In the genomic region with DNA sequence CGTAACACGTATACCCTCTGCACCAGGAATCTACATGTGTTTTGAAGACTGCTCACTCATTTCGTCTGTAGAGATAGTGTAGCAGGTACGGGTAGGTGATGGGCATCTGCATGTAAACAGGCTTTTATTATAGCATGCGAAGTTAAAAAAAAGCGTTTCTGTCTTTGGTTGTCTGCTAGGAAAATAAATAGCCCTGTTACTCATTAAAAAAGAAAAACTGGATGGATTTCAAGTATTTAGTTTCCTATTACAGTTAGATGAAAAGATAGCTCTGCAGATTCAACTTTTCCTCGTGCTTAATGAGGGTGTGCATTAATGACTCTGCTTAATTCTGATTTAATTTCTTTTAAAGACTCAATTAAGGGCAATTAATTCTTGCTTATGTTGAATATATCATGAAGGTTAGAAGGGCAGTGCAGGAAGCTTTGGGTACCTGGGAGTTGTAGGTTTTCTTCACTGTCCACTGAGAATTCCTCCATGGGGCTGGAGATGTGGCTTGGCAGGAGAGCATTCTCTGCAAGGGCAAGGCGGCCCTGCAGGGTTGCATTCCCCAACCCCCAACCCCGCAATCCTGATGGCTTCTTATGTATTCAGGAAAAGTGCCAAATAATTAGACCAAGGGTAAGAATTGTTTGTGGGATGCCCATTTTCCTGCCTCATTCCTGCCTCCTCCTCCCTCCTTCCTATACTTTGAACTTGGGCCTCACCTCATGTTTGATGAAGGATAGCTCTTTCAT, we compare ENCODE assay signal across 16 mouse cellular contexts. TPM values are rescaled to one million over a fixed set of nuclear protein-coding genes. Genes with fewer than 3 reads are reported as not detected.
A peak's percentile ranks its signal among the peaks of the same experiment; 100 is the strongest.
DNase-seq lines count a peak whose midpoint lies in the region; ATAC-seq and TF ChIP-seq lines count a peak whose summit lies in the region.
"Had no signal": no experiment of that assay in that cellular context is flagged by ENCODE, and none has a peak within 500 bp of the region (broad histone marks: within the 10 kb centered on the region; RNA-seq: fewer than 3 reads in every experiment).

No protein-coding gene starts in this region.

- peak; percentile 34 for DNase-seq in kidney, adult 11 months
- no peak for DNase-seq in kidney, adult 18-20 months
- peak; percentile 55 for DNase-seq in MEL (ENCODE audit: low read depth, low spot score)
- peak; percentile 23 for DNase-seq in ZHBTc4 (ENCODE audit: low read depth, low spot score)
- DNase-seq in kidney, postnatal 0 days (ENCODE audit: low spot score): peak; percentile 68
- no peak for DNase-seq in thymus, adult 2 months
- DNase-seq: adrenal gland, adult 8-10 months; cerebellum, adult 9-10 months; right cerebral cortex, adult 18-20 months; thymus, postnatal 4 days had no signal

- H3K4me1 ChIP-seq in MEL (ENCODE audit: control insufficient read depth in 1 of 2, insufficient read depth in 2 of 2, low read length in 2 of 2): peaks cover 15 to 28% of the 10 kb centered on the region in 2 experiments
- peaks cover 10% of the 10 kb centered on the region; the same call in 1 of the 2 replicates for H3K4me1 ChIP-seq in kidney, postnatal 0 days (replicated peaks; ENCODE audit: insufficient read depth, low read length)
- H3K4me1 ChIP-seq in thymus, adult 2 months (replicated peaks; ENCODE audit: control insufficient read depth, insufficient read depth, low read length): no peaks in the 10 kb centered on the region
- H3K4me1 ChIP-seq in midbrain, embryonic 16.5 days (ENCODE audit: control insufficient read depth, insufficient read depth, low read length): no peaks in the 10 kb centered on the region

- no peak for TF ChIP-seq CTCF in MEL (IDR thresholded peaks at IDR 0.05 in 2 of 3, conservative IDR thresholded peaks at IDR 0.05 in 1 of 3; ENCODE audit: control insufficient read depth in 1 of 3, insufficient read depth in 1 of 3, low read depth in 2 of 3, low read length in 3 of 3, poor library complexity in 1 of 3, severe bottlenecking in 1 of 3)
- no peak for TF ChIP-seq CTCF in kidney, postnatal 0 days (IDR thresholded peaks at IDR 0.05; ENCODE audit: low read depth)
- TF ChIP-seq CTCF in thymus, adult 2 months (IDR thresholded peaks at IDR 0.05; ENCODE audit: borderline replicate concordance, control insufficient read depth, extremely low read depth, insufficient read depth, low read length, poor library complexity): no peak

- no peak overlapping the region; the same call in 1 of the 2 replicates for H3K4me2 ChIP-seq in kidney, postnatal 0 days (ENCODE audit: low read length)
- no peak overlapping the region for H3K4me2 ChIP-seq in midbrain, embryonic 16.5 days (ENCODE audit: low read length)
- H3K4me2 ChIP-seq: limb, embryonic 12.5 days; midbrain, embryonic 12.5 days had no signal

- peak overlapping the region; percentile 99 for H3K27ac ChIP-seq in MEL (ENCODE audit: control insufficient read depth, low read depth, low read length)
- no peak overlapping the region for H3K27ac ChIP-seq in kidney, postnatal 0 days
- no peak overlapping the region for H3K27ac ChIP-seq in thymus, adult 2 months (ENCODE audit: control insufficient read depth, insufficient read depth, low read length)
- no peak overlapping the region for H3K27ac ChIP-seq in midbrain, embryonic 16.5 days (ENCODE audit: low read length)
- H3K27ac ChIP-seq: limb, embryonic 12.5 days; macrophage; midbrain, embryonic 12.5 days had no signal

- peak overlapping the region; percentile 58 to 96 for H3K4me3 ChIP-seq in MEL (ENCODE audit: control insufficient read depth in 1 of 2, insufficient read depth in 1 of 2, low read depth in 2 of 2, low read length in 2 of 2)
- no peak overlapping the region for H3K4me3 ChIP-seq in kidney, postnatal 0 days (replicated peaks; ENCODE audit: low read depth, low read length)
- H3K4me3 ChIP-seq in thymus, adult 2 months (ENCODE audit: control insufficient read depth, insufficient read depth, low read length): no peak overlapping the region
- no peak overlapping the region for H3K4me3 ChIP-seq in midbrain, embryonic 16.5 days (ENCODE audit: low read depth, low read length)
- H3K4me3 ChIP-seq: limb, embryonic 12.5 days; midbrain, embryonic 12.5 days had no signal

- peak overlapping the region; percentile 78 for H3K9ac ChIP-seq in MEL (ENCODE audit: control insufficient read depth, low read depth, low read length, poor library complexity, severe bottlenecking)
- no peak overlapping the region for H3K9ac ChIP-seq in kidney, postnatal 0 days (ENCODE audit: low read depth, low read length)
- no peak overlapping the region for H3K9ac ChIP-seq in midbrain, embryonic 16.5 days (ENCODE audit: low read depth, low read length)
- H3K9ac ChIP-seq: limb, embryonic 12.5 days; midbrain, embryonic 12.5 days had no signal

- no peak for TF ChIP-seq POLR2A in MEL (IDR thresholded peaks at IDR 0.05; ENCODE audit: control insufficient read depth in 1 of 2, insufficient read depth in 1 of 2, low read depth in 1 of 2, low read length in 2 of 2, poor library complexity in 1 of 2)
- no peak for TF ChIP-seq POLR2A in thymus, adult 2 months (IDR thresholded peaks at IDR 0.05; ENCODE audit: control insufficient read depth, extremely low read depth, insufficient read depth, low read length, poor library complexity)

- H3K79me2 ChIP-seq in MEL (ENCODE audit: control insufficient read depth, insufficient read depth, low read length, poor library complexity): peaks cover 32% of the 10 kb centered on the region

- WGBS in kidney, postnatal 0 days: 31% methylated on average over 9 of the region's 9 CpGs
- WGBS in thymus, adult 2 months: 90% methylated on average over 9 of the region's 9 CpGs
- WGBS in midbrain, embryonic 16.5 days: 59% methylated on average over 9 of the region's 9 CpGs

- peaks cover 6 to 37% of the 10 kb centered on the region in 2 experiments for H3K36me3 ChIP-seq in MEL (ENCODE audit: control insufficient read depth in 1 of 2, insufficient read depth in 2 of 2, low read length in 2 of 2)
- H3K36me3 ChIP-seq in kidney, postnatal 0 days (ENCODE audit: insufficient read depth, low read length): 0 out of 2 replicates have a peak, but pooled peaks cover 4% of the 10 kb centered on the region
- H3K36me3 ChIP-seq in thymus, adult 2 months (ENCODE audit: control insufficient read depth, insufficient read depth, low read length): no peaks in the 10 kb centered on the region
- no peaks in the 10 kb centered on the region for H3K36me3 ChIP-seq in midbrain, embryonic 16.5 days (ENCODE audit: control insufficient read depth, insufficient read depth, low read length)
- H3K36me3 ChIP-seq: limb, embryonic 12.5 days; midbrain, embryonic 12.5 days had no signal

- H3K27me3 ChIP-seq in MEL (ENCODE audit: control insufficient read depth in 1 of 2, insufficient read depth in 2 of 2, low read length in 2 of 2): no peaks in the 10 kb centered on the region
- no peaks in the 10 kb centered on the region for H3K27me3 ChIP-seq in kidney, postnatal 0 days (ENCODE audit: insufficient read depth, low read length)
- H3K27me3 ChIP-seq in thymus, adult 2 months (ENCODE audit: control insufficient read depth, insufficient read depth, low read length): no peaks in the 10 kb centered on the region
- no peaks in the 10 kb centered on the region for H3K27me3 ChIP-seq in midbrain, embryonic 16.5 days (ENCODE audit: control insufficient read depth, insufficient read depth, low read depth, low read length)
- H3K27me3 ChIP-seq: limb, embryonic 12.5 days; midbrain, embryonic 12.5 days had no signal

- no peak for ATAC-seq in kidney, postnatal 0 days (replicated peaks; ENCODE audit: low FRiP score, low read depth)
- ATAC-seq in midbrain, embryonic 16.5 days: no peak
- ATAC-seq: CD4-positive, CD25-positive, alpha-beta regulatory T cell, adult 4 months had no signal

- TF ChIP-seq RAD21 in MEL (IDR thresholded peaks at IDR 0.05; ENCODE audit: low read depth, low read length): no peak

- TF ChIP-seq EP300 in MEL (IDR thresholded peaks at IDR 0.05; ENCODE audit: low read depth in 1 of 2, low read length in 2 of 2): peak; percentile 57 to 72

- H3K9me3 ChIP-seq in MEL (replicated peaks; ENCODE audit: insufficient read depth, low read length): no peaks in the 10 kb centered on the region
- no peaks in the 10 kb centered on the region for H3K9me3 ChIP-seq in kidney, postnatal 0 days (replicated peaks; ENCODE audit: low read length)
- H3K9me3 ChIP-seq in midbrain, embryonic 16.5 days (replicated peaks; ENCODE audit: control insufficient read depth, low read length, poor library complexity, severe bottlenecking): no peaks in the 10 kb centered on the region

TF ChIP-seq in MEL, 35 proteins besides CTCF, POLR2A, EP300 and RAD21 (continues in another document):
- TF ChIP-seq CHD2 (IDR thresholded peaks at IDR 0.05; ENCODE audit: low read length): no peak
- TF ChIP-seq UBTF (IDR thresholded peaks at IDR 0.05; ENCODE audit: borderline replicate concordance, insufficient read depth, low read depth, low read length): no peak
- TF ChIP-seq GABPA (IDR thresholded peaks at IDR 0.05; ENCODE audit: low read depth, low read length): no peak
- peak; percentile 56; the same call in 1 of the 2 replicates for TF ChIP-seq MAX (IDR thresholded peaks at IDR 0.05; ENCODE audit: low read length)
- TF ChIP-seq ZKSCAN1 (IDR thresholded peaks at IDR 0.05; ENCODE audit: low read depth, low read length): no peak
- no peak for TF ChIP-seq ZMIZ1 (IDR thresholded peaks at IDR 0.05; ENCODE audit: low read depth, low read length)
- TF ChIP-seq MXI1 (IDR thresholded peaks at IDR 0.05; ENCODE audit: low read depth, low read length): peak; percentile 74
- TF ChIP-seq USF2 (IDR thresholded peaks at IDR 0.05; ENCODE audit: borderline replicate concordance in 1 of 2, insufficient read depth in 1 of 2, low read depth in 1 of 2, low read length in 2 of 2): no peak
- TF ChIP-seq SMC3 (IDR thresholded peaks at IDR 0.05; ENCODE audit: low read depth, low read length): no peak
- TF ChIP-seq E2F4 (IDR thresholded peaks at IDR 0.05; ENCODE audit: borderline replicate concordance, low read depth, low read length): no peak
- TF ChIP-seq MAFK (IDR thresholded peaks at IDR 0.05; ENCODE audit: borderline replicate concordance, low read depth, low read length): 0 out of 2 replicates have a peak, but pooled peaks have one; percentile 38
- peak; percentile 27; the same call in 1 of the 2 replicates for TF ChIP-seq SIN3A (IDR thresholded peaks at IDR 0.05; ENCODE audit: low read length)
- TF ChIP-seq ZC3H11A (IDR thresholded peaks at IDR 0.05; ENCODE audit: low read depth, low read length): no peak
- TF ChIP-seq KAT2A (conservative IDR thresholded peaks at IDR 0.05; ENCODE audit: low read depth, low read length): no peak

RNA-seq across cellular contexts. Expression of a gene that starts 29.7 kb away (rescaled TPM):
- total RNA-seq in MEL (2012; rRNA removed): 19.1 and 20.7 TPM in 2 replicates
- 10 to 100 TPM in 1 of 2 experiments, not detected in 1; 29.6 TPM for polyA plus RNA-seq in MEL (2012; ENCODE audit: insufficient read depth in 1 of 2, insufficient read length in 2 of 2, low read depth in 1 of 2, low replicate concordance in 2 of 2, missing spikeins in 1 of 2)
- polyA plus RNA-seq in kidney, postnatal 0 days (2015; fragmentation: Nextera tagmentation; extraction: Ambion mirVana): 21.0 and 28.5 TPM in 2 replicates
- 3.9 and 7.0 TPM in 2 replicates for polyA plus RNA-seq in thymus, adult 2 months (2012; rRNA removed)
- 1.5 and 1.9 TPM in 2 replicates for polyA plus RNA-seq in midbrain, embryonic 16.5 days (2015; fragmentation: Nextera tagmentation; extraction: Ambion mirVana)
- total RNA-seq: granulocyte monocyte progenitor cell, adult 5-6 weeks had no signal
- polyA plus RNA-seq: CD4-positive, CD25-positive, alpha-beta regulatory T cell, adult 4 months; macrophage had no signal

Comparison
In these comparisons a context has a peak if more than half of its experiments do, and no peak if none do; other contexts are left out.
1. DNase-seq: peak in kidney, adult 11 months (single experiment), MEL (single experiment), ZHBTc4 (single experiment) and kidney, postnatal 0 days (single experiment); none in kidney, adult 18-20 months (single experiment) and thymus, adult 2 months (single experiment).
2. H3K4me3 ChIP-seq: peak in MEL (2 of 2); none in kidney, postnatal 0 days (single experiment), thymus, adult 2 months (single experiment) and midbrain, embryonic 16.5 days (single experiment).